Mouse (Mus musculus): ENCODE data around the gene Sez6l.
A peak's percentile ranks its signal among the peaks of the same experiment; 100 is the strongest.

The Sez6l gene

DNA sequence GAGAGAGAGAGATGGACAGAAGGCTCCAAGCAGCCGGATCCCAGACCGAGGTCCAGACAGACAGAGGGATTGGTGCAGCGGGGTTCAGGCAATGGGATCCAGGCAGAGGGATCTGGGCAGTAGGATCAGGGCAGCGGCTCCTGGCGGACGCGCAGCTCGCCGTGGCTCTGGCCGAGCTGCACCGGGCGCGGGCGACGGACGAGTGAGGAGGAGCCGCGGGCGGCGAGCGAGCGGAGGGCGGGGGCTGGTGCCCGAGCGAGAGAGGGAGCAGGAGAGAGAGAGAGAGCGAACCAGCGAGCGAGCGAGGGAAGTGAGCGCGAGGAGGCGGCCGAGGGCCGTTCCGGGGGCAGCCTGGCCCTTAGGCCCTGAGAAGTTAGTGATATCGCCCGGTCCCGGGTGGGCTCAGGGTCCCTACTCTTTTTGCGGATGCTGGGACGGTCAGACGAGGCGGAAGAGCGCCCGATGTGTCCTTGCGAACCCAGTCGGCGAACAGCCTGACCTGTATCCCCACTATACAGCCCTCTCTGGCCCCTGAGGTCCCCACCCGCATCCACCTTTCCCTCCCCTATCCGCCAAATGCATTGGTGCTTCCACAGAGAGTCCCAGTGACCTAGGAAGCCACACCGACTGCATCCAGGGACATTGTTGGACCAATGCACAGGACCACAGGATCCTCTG lies at the start of gene Sez6l:
Gene Sez6l (minus strand): TSS at position 193 of the 678 bp plus-strand sequence.
- DNase-seq (ENCODE audit: low spot score in 2 of 2) = peak; percentile 88 to 89

DNA sequence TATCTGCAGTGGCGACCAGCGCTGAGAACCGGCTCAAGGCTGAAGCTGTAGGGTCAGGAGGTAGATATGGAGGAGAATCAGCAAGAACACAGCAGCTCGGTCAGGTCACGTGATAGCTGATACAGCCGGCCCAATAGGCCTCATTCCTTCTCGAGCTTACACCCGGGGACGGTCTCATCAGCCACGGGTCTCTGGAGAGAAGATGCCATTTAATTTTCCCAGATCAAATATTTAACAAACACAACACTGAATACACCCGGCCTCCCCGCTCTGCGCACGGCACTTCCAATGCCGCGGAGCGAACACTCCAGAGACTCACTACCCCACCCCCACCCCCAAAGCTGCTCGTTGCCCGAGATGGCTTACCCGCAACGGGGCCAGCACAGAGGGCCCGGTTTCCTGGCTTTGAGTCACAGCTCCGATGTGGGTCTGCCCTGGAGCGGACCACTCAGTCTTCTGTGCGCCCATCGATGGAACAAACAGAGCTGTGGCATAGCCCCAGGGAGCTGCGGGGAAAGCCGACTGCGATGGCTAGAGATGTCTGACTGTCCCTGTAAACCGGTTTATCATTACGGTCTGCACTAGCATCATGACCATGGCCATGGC lies 48.7 kb upstream of the Sez6l start:
- DNase-seq (ENCODE audit: low spot score in 2 of 2) = no peak

DNA sequence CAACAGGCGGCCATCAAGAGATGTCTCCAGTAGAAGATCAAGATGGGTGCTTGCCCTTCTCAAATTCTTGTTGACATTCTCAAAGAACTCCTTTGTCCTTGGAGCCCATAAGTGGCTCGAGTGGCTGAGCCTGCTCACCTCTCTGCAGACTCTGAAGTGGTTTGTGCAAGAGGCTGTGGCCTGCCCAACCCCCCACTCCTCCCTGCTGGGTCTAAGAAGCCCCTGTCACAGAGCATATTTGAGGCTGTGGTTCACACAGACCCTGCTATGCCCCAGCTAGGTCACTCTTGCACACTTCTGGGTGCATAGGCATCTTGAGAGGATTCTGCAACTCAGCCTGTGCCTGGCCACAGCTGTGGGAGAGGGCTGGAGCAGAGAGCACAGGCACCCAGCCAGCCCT lies 46.0 kb upstream of the Sez6l start:
- no peak for DNase-seq (ENCODE audit: low spot score in 2 of 2)

DNA sequence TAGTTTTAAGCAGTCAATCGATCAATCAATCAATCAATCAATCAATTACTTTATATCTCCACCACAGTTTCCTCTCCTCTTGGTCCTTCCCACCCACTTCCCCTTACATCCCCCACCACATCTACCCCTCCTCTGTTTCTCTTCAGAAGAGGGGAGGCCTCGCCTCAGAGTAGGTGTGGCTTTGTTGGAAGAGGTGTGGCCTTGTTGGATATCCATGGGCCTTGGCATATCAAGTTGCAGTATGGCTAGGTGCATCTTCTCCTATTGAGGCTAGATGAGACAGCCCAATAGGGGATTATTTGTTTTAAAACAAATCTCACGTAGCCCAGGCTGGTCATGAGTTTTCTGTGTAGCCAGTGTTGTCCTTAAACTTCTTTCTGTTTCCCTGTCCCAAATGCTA lies 43.3 kb upstream of the Sez6l start:
- DNase-seq (ENCODE audit: low spot score in 2 of 2) = no peak

DNA sequence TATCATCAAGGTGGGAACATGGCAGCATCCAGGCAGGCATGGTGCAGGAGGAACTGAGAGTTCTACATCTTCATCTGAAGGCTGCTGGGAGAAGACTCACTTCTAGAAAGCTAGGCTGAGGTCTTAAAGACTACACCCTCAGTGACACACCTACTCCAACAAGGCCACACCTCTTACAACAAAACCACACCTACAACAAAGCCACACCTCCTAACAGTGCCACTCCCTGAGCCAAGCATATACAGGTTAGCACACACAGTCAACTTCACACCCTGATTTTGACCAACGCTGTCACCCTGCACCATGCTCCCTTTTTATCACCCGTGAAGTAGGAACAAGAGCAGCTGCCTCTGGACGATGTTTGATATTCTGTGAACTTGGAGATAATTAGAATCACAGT lies 42.4 kb upstream of the Sez6l start:
- no peak for DNase-seq (ENCODE audit: low spot score in 2 of 2)

DNA sequence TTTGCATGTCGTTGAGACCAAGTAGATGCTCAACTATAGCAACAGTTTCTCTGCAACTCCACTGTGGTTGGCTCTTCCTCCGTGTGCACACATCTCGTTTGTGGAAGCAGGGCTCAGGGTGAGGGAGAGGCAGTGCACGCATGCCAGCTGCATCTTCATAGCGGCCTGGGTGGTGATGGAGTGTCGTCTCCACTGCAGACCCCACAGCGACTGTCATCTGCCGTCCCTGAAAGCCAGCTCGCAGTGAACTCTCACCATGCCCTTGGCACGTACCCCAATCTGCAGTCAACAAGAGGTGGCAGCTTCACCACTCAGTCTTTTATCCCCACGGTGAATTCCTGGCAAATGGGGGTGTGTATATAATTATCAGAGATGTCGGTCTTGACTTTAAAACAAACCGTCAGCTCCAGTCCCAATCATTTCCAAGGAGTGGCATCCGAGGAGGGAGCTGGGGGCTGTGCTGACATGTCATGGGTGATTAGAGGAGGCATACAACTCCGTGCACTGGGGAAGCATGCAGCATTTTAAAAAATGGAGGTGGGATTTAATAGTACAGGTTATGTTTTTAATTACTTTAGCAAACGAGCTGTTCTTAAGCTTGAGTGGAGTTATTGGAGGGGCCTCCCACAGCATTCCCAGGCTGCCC lies 40.7 kb upstream of the Sez6l start:
- DNase-seq (ENCODE audit: low spot score in 2 of 2) = no peak

DNA sequence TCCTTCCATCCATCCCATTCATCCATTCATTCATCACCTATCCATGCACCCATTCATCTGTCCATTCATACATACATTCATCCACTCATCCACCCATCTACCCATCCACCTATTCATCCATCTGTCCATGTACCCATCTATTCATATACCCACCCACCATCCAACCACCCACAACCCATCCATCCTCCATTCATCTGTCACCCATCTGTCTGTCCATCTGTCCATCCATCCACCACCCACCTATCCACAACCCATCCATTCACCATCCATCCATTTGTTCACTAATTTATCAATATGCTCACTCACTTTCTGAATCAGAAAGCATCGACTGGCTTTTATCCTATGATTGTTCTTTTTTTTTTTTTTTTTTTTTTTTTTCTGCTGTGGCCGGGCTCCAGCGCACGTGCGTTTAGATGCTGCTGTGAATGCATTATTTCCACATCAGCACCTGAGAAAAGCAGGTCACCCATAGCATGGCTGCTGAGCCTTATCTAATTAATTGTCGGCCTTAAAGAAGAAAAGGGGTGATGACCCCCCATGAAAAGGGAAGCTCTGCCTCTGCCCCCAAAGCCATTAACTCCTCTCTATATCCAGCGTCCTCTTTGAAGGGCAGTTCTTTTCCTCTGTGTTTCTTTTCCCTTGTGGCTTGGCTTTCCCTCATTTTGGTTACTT lies 39.1 kb upstream of the Sez6l start:
- DNase-seq (ENCODE audit: low spot score in 2 of 2) = no peak

DNA sequence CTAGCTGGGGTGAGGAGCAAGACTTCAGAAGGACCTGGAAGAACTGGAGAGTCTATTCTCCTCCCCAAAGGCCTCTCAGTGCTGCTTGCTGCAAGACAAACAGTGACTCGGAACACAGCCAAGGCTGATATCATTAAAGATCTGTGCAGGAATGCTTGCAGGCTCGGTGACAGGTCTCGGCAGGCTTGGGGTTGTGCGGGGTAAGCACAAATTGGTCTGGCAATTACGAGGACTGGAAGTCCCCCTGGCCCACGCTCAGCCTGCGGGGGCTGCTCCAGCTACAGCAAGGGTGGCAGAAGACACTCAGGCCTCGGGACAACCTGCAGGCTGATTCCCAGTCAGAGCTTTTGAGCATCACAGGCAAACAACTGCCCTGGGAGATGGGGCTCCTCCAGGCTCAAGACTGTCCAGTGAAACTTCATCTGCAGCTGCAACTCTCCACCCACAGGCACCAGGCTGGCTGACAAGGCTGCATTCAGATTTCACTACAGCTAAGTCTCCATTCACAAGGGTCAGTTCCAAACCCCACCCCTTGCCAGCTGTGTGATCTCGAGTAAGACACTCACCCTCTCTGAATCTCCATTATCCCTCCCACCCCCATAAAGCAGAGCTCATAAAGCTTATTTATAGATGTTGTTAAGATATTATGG lies 31.0 kb upstream of the Sez6l start:
- DNase-seq (ENCODE audit: low spot score in 2 of 2) = peak in 1 of 2 experiments; percentile 53

DNA sequence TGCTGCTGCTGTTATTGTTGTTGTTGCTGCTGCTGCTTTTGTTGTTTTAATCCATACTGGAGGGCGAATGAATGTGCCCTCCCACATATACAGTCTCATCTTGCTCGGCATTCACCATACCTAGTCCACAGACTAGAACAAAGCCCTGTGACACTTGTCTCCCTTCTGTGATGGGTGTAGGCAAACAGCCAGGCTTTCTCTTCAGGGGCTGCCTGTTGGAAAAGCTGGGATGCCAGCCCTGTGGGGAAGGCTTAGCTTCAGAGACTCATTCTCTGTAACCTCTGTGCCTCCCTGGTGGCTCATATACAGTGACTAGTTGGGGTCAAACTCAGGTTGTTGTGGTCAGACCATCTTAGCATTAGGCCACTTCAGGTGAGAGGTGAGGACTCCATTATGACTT lies 30.1 kb upstream of the Sez6l start:
- no peak for DNase-seq (ENCODE audit: low spot score in 2 of 2)

DNA sequence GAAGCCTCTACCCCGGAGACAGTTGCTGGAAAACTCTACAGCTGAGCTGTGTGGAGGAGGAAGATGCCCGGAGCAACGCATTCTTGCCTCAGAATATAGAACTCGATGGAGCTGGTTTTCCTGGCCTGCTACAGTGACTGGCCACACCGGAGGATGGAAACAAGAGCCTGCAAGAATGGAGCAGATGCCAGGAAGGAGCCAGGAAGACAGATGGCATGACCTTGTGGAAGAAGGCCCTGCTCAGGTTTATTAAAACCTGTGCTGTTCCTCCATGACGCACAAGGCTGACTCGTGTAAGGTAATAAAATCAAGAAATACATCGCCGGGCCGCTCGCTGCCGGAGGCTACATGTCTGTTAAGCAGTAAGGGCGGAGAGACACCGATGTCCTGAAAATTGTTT lies 28.4 kb upstream of the Sez6l start:
- DNase-seq (ENCODE audit: low spot score in 2 of 2) = no peak

DNA sequence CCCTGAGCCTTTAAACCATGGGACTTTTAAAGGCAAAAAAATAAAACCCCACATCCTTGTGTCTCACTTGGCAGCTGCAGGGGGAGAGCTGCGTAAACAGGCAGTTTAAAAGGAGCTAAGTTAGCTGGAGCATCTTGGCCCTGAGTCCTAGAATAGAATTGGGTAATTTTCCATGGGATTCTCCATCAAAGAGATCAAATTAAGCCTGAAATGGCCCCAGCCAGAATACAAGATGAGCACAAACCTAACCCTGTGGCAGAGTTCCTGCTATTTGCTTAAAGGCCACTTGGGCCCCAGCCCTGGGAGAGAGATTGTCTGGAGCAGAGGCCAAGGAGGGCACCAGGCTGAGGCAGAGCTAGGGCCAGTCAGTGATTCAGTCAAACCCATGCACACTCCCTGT lies 27.3 kb upstream of the Sez6l start:
- DNase-seq (ENCODE audit: low spot score in 2 of 2) = no peak

DNA sequence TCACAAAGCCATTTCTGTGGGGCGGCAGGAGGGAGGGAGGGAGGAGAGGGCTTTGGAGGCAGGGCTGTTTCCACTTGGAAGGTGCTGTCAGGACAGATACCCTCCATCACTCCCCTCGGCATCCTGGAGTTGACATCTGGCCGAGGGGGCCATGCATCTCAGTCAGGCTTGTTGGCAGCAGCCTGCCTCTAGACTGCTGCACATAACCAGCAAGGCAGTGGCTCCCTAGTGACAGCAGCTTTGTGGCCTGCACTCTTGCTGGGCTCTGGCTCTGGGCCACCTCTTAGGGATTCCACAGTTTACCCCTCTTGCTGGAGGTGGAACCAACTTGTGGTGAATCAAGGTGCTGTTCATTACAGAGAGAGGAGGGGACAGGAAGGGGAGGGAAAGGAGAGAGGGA lies 26.6 kb upstream of the Sez6l start:
- DNase-seq (ENCODE audit: low spot score in 2 of 2) = no peak

DNA sequence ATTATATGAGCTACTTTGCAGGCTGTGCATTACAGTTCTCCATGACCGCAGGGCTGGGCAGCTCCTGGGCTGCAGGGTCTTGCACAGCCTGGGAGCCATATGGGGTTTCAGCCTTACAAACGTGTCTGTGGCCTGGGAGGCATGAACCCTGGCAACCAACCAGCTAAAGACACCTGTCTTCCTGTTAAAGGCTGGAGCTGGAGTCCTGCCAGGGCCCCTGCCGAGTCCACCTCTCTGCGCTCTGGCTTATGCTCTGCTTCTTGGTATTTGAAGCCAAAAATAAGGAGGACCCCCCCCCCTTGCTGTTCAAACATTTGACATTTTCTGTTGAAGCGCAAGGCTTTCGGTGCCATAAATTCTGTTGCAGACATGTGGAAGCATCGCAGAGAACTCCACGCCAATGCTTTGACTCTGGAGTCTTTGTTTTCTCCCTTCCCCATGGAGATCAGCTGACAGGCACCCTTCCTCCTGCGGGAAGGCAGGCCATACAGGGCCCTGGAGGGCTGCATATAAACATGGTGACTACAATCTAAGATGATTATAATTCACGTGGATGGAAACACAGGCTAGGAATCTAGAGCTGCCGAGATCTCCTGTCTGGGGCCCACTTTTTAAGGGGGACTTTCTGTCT lies 23.4 kb upstream of the Sez6l start:
- no peak for DNase-seq (ENCODE audit: low spot score in 2 of 2)

DNA sequence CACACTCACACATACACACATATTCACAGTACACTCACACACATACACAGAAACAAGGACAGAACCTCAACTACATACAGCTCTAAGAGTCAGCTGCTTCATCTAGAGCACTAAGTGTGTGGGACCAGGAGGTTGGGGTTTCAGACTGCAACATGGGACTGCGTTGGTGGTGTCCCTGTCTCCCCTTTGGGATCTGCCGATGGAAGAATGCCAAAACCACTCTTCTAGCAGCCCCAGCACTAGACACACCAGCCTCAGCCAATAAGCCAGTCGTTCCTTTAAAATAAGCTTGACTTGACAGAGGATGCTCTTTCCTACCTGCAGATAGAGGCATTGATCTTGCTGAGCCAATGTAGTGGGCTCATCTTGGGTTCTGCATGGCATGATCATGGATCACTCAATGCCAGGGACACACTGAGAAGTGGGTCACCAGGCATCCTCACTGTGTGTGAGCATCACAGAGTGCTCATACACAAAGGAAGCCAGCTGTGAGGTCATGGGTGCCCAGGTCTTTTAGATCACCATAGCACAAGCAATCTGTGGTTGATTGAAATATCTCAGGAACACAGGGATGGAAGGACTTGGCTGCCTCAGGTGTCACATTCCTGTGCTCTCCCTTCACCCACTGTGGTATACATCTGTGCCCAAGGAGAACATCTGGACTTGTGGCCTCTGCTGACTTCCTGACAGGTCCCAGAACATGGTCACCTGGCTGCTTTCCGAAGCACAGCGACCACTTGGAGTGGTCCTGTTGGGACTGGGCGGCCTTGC lies 22.7 kb upstream of the Sez6l start:
- no peak for DNase-seq (ENCODE audit: low spot score in 2 of 2)

DNA sequence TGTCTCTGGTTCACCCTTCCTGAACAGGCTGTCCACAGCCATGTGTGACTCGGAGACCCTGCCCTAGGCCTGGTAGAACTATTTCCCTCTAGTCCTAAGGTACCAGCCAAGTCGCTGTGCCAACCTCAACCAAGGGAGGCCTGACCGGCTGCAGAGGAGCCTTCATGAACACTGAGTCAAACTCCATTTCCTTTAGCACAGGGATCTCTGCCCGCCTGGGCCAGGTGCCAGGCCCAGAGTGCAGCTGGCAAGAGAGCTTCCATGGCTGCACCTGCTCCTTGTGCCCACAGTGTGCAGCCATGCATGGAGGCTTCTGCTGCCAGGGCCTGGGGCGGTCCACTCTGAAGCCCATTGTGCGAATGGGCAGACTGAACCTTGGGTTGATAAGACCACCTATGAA lies 20.9 kb upstream of the Sez6l start:
- peak; percentile 85 to 86 for DNase-seq (ENCODE audit: low spot score in 2 of 2)

DNA sequence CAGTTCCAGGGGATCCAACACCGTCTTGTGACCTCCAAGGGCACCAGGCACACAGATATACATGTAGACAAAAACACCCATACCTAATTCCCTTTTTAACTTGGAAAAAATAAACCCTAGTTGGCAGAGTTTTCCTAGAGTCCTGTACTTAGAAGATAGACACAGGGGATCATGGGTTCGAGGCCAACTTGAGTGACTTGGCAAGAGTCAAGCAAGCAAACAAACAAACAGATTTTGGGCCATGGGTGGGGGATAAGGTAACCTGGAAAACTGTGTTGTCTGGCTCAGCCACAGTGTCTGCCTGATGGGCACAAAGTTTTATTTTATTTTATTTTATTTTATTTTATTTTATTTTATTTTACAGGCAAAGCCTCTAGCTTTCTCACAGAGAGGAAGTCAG lies 20.3 kb upstream of the Sez6l start:
- DNase-seq (ENCODE audit: low spot score in 2 of 2) = no peak

DNA sequence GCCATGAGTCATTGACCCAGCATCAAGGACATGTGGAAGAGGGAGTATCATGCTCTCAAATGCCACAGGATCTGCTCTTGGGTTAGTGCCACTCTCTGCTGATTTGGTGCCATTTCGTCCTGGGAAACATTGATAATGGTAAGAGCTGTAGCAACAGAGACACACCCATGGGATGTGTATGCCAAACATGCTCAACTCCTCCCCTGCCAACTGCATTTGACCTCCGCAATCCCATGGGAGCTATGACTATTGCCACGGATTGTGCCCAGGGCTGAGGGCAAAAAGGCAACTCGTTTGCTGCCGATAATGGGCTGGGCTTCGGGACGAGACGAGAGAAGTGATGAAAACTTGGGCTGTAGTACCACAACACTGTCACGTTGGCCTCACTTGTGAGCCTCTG lies 19.7 kb upstream of the Sez6l start:
- no peak for DNase-seq (ENCODE audit: low spot score in 2 of 2)

DNA sequence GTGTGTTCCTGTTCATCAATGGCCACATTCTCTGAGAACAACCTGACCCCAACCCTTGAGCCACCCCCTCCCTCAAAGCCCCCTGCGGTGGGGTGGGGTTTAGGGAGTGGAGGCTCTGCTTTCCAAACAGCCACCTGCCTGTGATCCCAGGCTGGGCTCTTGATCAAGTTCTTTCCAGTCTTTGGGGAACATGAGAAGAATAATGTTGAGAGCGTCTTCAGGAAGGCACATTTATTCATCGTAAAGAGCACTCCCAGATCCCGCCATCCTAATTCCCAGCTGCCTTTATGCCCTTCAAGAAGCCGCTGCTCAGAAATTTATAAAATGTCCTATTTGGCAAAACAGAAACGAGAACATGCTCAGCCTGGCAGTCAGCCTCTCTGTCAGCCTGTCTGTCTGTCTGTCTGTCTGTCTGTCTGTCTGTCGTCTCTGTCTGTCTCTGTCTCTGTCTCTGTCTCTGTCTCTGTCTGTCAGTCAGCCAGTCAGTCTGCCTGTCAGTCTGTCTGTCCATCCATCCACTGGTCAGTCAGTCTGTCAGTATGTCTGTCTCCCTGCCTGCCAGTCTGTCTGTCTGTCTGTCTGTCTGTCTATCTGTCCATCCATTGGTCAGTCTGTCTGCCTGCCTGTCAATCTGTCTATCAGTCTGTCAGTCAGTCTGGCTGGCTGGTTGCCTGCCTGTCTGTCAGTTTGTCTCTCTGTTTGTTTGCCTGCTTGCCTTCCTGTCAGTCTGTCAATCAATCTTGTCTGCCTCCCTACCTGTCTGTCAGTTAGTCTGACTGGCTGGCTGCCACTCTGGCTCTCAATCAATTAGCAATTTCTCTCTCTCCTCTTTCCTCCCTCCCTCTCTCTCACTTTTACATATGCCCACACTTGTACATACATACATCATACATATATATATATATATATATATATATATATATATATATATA lies 19.0 kb upstream of the Sez6l start:
- DNase-seq (ENCODE audit: low spot score in 2 of 2) = no peak

DNA sequence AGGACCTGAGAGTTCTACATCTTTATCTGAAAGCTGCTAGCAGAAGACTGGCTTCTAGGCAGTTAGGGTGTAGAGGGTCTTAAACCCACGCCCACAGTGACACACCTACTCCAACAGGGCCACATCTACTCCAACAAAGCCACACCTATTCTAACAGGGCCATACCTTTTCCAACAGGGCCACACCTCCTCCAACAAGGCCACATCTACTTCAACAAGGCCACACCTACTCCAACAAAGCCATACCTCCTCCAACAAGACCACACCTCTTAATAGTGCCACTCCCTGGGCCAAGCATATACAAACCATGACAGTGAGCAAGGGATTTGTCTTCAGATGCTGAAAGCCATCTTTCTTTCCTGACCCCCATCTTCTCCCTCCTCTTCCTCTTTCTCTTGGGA lies 14.7 kb upstream of the Sez6l start:
- DNase-seq (ENCODE audit: low spot score in 2 of 2) = no peak

DNA sequence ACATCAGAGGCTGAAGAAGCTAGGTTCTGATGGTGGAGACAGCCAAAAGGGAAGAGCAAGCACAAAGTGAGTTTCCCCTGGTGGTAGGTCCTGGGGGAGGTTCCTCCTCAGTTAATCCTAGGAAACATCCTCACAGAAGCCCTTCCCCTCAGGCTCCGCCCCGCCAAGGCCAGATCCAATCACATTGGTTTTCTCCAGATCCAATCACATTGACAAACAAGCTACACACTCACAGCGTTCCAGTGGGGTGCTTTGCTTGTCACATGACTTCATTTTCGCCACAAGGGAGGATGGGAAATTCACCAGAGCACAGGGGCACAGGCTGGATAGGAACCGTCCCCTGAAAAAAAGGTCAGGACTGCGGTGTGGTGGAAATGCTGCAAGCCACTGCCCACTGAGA lies 9.1 kb upstream of the Sez6l start:
- DNase-seq (ENCODE audit: low spot score in 2 of 2) = no peak

Data from right cerebral cortex, postnatal 10 days (tissue).